Mouse (Mus musculus): ENCODE measurements at regions not wholly inside any gene's neighbourhood (a gene's known extent, or its start where the extent isn't known, plus 50 kb on each side); places are given as distances from the start of the nearest gene placed in this dataset.
A peak's percentile ranks its signal among the peaks of the same experiment; 100 is the strongest.

DNA sequence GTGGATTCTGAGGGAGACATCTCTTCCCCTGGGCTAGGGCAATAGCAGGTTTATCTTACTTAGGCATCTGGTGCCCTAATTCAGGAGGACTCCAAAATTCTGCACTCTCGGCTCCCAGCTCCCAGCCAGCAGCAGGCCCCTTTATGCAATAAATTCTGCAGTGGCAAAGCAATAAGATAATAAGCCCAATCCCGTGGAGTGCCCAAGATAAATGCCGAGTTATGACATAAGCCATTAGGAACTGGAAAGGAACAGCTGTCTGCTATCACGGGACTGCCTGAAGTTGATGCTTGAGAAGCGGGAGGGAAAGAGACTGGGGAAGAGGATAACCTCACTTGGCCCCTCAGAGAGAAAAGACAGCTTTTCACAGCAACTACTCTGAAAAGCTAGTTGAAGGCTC, 159.0 kb downstream of the 1190002N15Rik start:
- DNase-seq, result no peak

- no peak for DNase-seq
Observed at GRCm38 (mm10) chr9:94378291-94378690, 159.6 kb downstream of the 1190002N15Rik start.

GRCm38 (mm10) chr9:94377346-94378039, 160.4 kb downstream of the 1190002N15Rik start:
- peak; percentile 39 for DNase-seq

DNA sequence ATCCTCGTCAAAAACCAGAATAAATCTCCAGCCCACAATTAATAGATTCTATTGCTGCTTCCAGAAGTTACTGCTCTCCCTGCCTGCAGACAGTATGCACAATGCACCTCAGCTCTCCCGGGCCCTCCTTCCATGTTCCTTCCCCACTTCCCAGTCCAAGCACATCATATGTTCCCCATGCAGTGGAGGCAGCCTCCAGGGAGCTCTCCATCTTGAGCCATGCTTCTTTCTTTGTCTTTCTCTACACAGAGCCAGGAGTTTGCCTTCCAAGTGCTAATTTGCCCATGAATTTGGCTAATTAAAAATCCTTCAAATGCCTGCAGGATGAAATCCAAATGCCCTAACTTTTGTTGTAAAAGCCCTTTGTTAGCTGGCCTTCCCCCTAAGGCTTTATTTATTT, 166.9 kb downstream of the 1190002N15Rik start:
- no peak for DNase-seq

- no peak for DNase-seq
Observed at GRCm38 (mm10) chr9:94368231-94368936, 169.5 kb downstream of the 1190002N15Rik start.

DNA sequence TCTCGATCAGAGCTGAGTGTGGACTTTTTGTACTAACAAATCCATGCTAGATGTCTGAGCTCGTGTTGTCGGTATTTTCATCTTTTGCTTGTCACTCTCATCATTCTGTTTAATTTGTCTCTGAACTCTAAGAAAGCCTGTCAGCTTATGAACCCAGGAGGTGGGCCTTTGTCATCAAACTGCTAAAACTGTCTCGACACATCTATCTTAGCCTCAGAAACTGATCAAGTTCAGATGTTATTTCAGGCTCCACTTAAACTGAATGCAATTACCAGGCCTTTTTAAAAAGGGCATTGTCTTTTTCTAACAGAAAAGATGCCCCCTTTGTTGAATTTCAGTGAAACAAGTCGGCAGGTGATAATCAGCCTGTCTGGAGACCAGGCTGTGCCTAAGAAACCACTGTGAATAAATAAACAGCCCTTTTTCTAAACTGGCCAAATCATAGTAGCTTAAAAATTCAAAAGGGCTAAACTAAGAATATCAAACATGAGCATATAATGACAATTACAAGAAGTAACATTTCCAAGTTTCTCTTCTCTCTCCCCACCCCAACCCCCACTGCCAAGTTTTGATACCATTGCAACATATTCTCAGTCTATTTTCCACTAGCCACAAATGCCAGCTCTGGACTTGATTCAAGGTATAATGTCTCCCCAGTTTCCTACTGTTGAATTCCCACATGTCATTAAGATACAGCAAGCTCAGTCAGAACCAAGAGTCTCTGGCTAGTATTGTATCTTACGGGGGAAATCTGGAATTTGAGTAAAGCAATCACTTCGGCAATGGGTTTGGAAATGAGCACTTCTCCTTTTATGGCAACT, 175.8 kb downstream of the 1190002N15Rik start:
- no peak for DNase-seq

DNA sequence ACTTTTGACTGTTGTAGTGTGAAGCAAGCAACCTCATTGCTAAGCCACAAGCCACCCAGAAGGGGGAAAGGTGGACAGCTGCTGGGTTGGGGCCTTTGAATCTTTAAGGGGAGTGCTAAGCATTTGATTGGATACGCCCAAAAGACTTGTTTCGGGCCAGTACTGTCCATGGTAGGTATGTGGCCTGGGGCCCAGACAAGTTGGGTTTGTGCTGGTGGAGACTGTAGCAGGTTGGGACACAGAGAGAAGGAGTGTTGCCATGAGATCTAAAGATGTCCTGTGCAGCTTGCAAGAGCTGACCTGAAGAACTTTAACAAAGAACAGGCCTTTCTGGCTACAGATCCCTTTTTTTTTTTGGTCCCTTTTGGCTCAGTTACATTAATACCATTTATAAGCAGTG, 176.9 kb downstream of the 1190002N15Rik start:
- DNase-seq, result no peak

- DNase-seq, result no peak
Observed at GRCm38 (mm10) chr9:94358150-94358549, 179.7 kb downstream of the 1190002N15Rik start.

DNA sequence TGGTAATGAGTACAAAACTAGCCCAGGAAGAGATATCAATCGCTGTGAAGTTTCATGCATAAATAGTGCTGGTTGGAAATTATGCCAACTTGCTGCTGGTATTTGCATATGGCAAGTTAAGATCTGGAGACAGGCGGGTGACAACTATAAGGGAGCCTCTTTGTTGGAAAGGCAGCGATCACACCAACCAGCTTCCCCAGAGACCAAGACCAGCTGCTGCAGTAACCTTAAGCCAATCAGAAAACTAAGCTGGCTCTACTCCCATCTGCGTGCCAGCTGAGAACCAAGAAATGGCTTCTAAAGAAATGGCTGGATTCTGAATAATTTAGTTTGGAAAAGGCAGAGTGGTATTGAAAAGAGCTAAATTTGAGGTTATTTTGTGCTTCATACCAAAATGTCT, 195.9 kb downstream of the 1190002N15Rik start:
- peak; percentile 38 for DNase-seq

DNA sequence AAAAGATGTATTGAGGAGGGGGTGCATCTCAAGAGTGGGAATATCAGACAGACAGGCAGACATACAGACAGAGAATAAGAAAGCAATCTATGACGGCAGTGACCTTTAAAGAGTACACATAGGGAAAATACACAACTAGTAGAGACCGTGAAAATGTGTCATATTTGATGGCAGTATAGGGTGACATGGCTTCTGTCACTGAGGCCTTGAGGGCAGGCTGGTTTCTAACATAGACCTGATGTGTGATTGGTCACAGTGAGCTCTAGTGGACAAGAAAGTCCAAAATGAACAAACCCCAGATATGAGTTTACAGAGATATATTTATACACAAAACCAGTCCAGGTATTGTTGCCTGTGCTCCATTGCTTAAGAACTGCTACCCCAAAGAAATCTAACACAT, 196.3 kb downstream of the 1190002N15Rik start:
- DNase-seq, result no peak

DNA sequence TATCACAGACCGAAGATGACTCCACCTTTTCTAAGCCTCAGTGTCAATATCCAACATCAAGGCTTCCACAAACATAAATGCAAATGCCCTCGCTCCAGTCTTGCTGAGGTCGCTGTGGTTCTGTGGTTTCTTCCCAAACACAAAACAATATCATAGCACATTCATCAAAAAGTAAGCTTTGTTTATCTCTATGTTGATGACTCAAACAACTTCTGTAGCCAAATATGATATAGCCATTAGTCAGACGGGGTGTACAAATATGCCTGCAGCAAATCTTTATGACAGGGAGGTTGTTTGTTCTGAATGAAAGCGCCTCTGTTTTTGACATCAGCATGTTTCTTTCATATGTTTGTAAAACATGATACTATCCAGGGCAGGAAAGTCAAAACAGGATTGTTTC, 204.4 kb downstream of the 1190002N15Rik start:
- no peak for DNase-seq

DNA sequence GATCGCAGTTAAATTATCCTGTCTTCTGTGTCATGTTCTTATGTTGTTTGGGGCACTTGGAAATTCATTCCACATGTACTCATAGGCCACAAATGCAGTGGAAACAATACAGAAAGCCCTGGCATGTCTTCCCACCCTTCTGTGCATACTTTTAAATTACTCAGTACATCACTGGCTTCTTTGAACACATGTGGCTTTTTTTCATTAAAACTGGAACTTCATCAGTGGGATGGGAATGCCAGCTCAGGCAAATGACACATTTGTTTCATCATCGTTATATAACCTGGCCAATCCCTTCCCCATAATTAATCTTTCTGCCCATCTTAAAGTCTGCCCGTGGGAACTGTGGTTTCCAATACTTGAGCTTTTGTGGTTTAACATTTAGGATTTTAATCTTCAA, 214.9 kb downstream of the 1190002N15Rik start:
- DNase-seq, result no peak

- no peak for DNase-seq
Observed at GRCm38 (mm10) chr9:94302575-94302974, 235.3 kb downstream of the 1190002N15Rik start.

DNA sequence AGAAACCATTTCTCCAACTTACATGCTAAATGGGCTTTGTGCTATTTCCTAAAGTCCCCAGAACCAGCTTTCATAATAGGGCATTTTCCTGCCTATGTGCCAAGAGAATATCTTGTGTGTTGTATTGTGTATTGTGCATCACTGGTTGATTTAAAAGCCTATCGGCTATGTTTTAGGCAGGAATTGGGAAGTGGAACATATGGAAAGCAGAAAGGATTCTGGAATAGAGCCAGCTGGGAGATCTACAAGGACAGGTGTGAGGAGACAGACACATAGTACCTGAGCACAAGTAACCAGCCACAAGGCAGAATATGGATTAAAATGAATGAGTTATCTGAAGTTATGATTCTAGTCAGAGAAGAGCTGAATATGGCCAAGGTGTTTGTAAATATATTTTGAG, 236.0 kb downstream of the 1190002N15Rik start:
- DNase-seq, result no peak

DNA sequence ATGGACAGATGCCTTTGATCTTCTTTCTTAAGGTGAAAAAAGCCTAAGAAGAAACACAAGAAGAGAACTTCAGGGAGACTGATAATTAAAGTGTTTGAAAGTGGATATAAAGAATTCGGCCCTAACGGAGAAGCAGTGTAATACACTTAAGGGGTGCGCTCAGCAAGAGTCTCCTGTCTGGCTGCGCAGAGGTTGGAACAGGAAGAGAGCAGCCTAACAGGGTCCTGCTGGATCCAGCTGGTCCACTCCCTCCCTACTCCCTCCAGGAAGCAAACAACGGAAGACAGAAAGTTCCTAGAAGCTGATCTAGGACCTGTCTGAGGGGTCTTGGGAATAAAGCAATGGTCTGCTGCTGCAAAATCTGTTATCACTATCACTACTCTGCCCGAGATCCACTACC, 242.4 kb downstream of the 1190002N15Rik start:
- no peak for DNase-seq

DNA sequence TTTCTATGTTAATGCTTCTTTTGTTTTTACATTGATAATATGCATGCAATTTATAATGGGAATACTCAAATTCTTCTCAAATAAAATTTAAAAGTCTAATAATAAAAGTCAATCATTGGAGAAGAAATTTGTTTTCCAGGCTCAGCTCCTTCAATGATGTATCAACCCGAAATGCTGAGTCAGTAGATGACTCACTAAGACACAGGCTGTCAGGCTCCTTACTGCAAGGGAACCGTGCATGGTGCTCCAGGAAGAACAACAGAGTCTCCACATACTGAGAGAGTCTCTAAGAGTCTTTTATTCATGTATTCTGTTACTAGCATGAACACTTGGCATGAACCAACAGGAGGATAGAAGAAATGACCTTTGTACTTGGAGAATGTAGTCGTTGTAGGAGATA, 245.7 kb downstream of the 1190002N15Rik start:
- DNase-seq, result no peak

GRCm38 (mm10) chr9:94289546-94289945, 248.3 kb downstream of the 1190002N15Rik start:
- DNase-seq, result no peak

DNA sequence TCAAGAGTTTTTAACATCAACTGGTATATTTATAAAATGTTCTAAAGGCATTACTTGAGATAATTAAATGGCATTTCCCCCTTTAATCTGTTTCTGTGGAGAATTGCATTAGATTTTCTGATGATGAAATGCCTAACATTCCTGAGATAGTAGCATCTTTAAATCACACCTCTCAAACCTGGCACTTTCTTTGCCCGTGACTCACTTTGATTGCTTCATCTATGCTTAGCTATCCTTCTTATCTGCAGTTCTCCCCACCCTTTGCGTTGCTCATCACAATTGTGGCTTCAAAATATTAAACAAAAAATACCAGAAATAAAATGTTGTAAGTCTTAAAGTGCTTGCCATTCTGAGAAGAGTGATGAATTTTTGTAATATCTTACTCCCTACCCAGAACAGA, 250.3 kb downstream of the 1190002N15Rik start:
- no peak for DNase-seq

GRCm38 (mm10) chr9:94278657-94279585, 259.0 kb downstream of the 1190002N15Rik start:
- DNase-seq, result no peak

DNA sequence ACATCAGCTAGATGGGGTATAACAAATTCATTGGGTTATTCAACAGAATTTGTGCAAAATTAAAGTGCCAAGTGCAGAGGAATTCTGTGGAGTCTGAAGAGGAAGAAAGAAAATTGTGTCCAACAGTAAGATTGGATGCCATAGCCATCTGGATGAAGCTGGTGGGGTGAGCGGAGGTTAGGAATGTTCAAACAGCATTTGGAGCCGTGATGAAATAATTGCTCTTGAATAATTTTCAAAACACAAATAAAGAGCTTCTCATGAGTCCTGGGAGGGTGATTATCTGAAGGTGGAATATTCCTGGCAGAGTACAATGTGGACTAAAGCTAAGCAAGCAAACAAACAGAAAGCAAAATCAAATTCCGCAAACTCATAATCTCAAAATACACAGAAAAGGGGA, 260.8 kb downstream of the 1190002N15Rik start:
- DNase-seq, result no peak

DNA sequence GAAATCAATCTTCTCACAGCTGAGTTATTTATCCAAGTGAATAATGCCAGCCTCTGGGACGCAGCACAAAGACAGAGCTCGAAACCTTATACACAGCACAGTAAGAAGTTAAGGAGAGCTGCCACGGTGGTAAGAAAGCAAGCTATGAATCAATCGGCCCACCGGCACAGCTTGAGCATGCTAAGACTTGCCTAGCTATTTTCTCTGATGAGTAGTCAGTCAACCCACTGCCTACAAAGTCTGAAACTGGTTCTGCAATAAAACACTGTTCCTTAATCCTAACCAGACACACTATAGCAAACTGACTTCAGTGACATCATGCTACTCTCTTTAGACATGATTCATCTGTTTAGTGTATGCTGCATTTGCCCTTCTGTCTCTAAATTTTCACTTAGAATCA, 268.7 kb downstream of the 1190002N15Rik start:
- peak; percentile 10 for DNase-seq

DNA sequence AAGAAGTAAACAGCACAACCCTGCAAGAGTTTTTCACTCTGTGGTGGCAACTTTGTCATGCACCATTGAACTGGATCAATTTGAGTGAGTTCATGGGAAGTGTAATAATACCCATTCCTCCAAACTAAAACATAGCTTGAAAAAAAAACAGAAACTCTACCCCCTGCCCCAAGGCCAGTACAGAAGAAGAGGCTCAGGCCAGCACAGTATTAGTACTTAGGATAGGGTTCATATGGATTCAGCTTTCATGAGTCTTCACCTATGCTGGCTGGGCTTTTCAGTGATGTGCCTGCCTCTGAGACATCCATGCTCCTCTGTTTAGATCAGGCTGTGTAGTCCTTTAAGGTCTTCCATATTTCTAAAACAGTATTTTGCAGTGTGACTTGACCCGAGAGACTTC, 270.6 kb downstream of the 1190002N15Rik start:
- DNase-seq, result no peak

Data from embryo, embryonic 11 days (tissue).